Mouse (Mus musculus) CD4-positive, CD25-positive, alpha-beta regulatory T cell, adult 4 months (primary cell): ENCODE measurements around the gene Rasd2. TPM values are rescaled to one million over a fixed set of nuclear protein-coding genes. Genes with fewer than 3 reads are reported as not detected.

Source experiments
- ATAC-seq: one replicate; pipeline ENCODE4 v1.8.0; 2017
- polyA plus RNA-seq, 2 experiments: library from polyadenylated mRNA; unstranded; fragments of 100-300 nt; shearing (Covaris generic); gene quantifications; one replicate each; pipeline ENCODE4 v1.2.1; 2017

The Rasd2 gene
- polyA plus RNA-seq, result not detected

GRCm38 (mm10) chr8:75213686-75214085 is at the start of gene Rasd2:
Rasd2 (plus strand) TSS chr8:75213944.
- ATAC-seq, result no peak

GRCm38 (mm10) chr8:75169363-75169762 is 44.4 kb upstream of the Rasd2 start:
- ATAC-seq, result no peak

- no peak for ATAC-seq
These were observed 41.6 kb upstream of the Rasd2 start for GRCm38 (mm10) chr8:75172009-75172685.

GRCm38 (mm10) chr8:75193022-75193421 is 20.7 kb upstream of the Rasd2 start:
- no peak for ATAC-seq

- no peak for ATAC-seq
These were observed 19.2 kb upstream of the Rasd2 start for GRCm38 (mm10) chr8:75194473-75195071.

- ATAC-seq, result no peak
These were observed 16.6 kb upstream of the Rasd2 start for GRCm38 (mm10) chr8:75197170-75197569.

GRCm38 (mm10) chr8:75197862-75198261 is 15.9 kb upstream of the Rasd2 start:
- ATAC-seq, result no peak

GRCm38 (mm10) chr8:75198300-75198699 is 15.4 kb upstream of the Rasd2 start:
- ATAC-seq, result no peak

GRCm38 (mm10) chr8:75198988-75199765 is 14.6 kb upstream of the Rasd2 start:
- no peak for ATAC-seq

- ATAC-seq, result no peak
These were observed 13.8 kb upstream of the Rasd2 start for GRCm38 (mm10) chr8:75199914-75200313.

GRCm38 (mm10) chr8:75202041-75202656 is 11.6 kb upstream of the Rasd2 start:
- ATAC-seq, result no peak

- ATAC-seq, result no peak
These were observed 10.8 kb upstream of the Rasd2 start for GRCm38 (mm10) chr8:75202913-75203312.

GRCm38 (mm10) chr8:75203420-75203819 is 10.3 kb upstream of the Rasd2 start:
- no peak for ATAC-seq

GRCm38 (mm10) chr8:75204190-75204868 is 9.4 kb upstream of the Rasd2 start:
- no peak for ATAC-seq

- ATAC-seq, result no peak
These were observed 2.3 kb upstream of the Rasd2 start for GRCm38 (mm10) chr8:75211461-75211860.

- peak; percentile 56 for ATAC-seq
These were observed 975 bp upstream of the Rasd2 start for GRCm38 (mm10) chr8:75212631-75213306.

GRCm38 (mm10) chr8:75213307-75213651 is 465 bp upstream of the Rasd2 start:
- ATAC-seq, result no peak

GRCm38 (mm10) chr8:75215046-75215445 is 1.3 kb downstream of the Rasd2 start:
- no peak for ATAC-seq

- no peak for ATAC-seq
These were observed 2.2 kb downstream of the Rasd2 start for GRCm38 (mm10) chr8:75215931-75216330.

GRCm38 (mm10) chr8:75216886-75217285 is 3.1 kb downstream of the Rasd2 start:
- no peak for ATAC-seq

- ATAC-seq, result no peak
These were observed 4.2 kb downstream of the Rasd2 start for GRCm38 (mm10) chr8:75217969-75218368.
